Mouse (Mus musculus): Measurements from ENCODE around the gene Gm49630.
A peak's percentile ranks its signal among the peaks of the same experiment; 100 is the strongest.
"Not testable (repeated sequence)": the region's sequence is repeated elsewhere in the genome, so short reads cannot be mapped to it uniquely, and the experiment has no call there.

Gm49630 gene

GRCm38 (mm10) chr17:7371879-7372278 is at the start of gene Gm49630:
Gene Gm49630 (minus strand): TSS chr17:7371979.
- DNase-seq (ENCODE audit: low read depth, low spot score): not testable (repeated sequence)

DNA sequence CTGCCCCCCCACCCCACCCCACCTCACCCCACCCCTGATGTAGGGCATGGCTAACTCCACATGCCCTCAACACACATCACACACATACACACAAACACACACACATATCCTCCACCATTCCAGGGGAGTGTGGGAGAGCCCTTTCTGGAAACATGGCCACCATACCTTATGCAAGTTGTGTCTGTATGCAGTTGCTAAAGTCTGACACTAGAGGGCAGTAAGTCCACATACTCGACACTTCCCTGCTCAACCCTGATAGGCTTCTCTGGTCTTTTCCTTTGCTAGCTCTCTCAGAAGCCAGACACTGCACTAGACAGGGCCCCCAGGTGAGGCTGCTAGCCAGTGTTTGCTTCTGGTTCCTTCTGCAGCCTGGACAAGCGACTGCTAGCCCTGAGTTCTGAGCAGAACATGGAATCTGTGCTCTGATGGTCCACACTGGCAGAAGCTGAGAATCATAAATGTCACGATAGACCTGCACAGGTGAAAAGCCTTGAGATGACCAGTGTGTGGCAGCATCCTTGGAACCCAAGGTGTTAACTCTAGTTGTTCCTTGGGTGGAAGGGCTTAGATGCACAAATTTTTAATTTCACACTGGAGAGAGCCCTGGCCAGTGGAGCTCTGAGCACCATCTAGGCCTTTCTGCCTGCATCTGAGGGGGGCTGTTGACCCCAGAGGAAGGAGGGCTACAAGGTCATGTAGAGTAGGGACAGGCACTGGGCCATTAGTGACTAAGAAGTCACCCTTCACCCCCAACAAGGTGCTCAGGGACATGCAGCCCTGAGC is 48.6 kb upstream of the Gm49630 start:
- not testable (repeated sequence) for DNase-seq (ENCODE audit: low read depth, low spot score)

DNA sequence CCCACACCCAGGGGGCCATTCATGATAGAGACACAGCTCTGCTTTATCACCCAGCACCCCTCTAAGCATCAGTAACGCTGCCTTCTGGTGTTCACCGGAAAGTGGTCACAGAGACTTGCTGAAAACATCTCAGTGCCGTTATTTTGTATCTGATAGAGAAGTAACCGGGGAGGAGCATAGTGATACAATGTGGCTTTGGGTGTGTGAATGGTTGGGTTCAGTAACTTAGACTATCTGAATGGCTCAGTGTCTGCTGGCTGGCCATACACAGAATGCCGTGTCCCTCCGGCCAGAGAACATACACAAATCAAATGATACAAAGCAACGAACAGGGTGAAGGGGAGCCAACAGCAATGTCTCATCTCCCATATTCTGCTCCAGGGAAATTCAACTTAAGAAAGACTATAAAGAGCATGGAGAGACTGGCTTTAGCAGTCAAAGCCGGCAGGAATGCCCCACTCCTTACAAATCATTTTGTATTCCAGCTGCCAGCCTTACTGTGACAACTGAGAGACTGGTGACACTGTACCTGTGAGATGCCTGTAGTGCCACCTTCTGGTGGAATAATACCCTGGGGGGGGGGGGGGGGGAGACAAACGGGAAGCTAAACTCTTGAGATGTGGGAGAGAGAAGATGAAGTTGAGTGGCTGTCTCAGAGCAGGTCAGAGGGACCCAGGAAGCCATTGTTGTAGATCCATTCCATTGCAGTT is 43.0 kb upstream of the Gm49630 start:
- DNase-seq (ENCODE audit: low read depth, low spot score): not testable (repeated sequence)

GRCm38 (mm10) chr17:7413336-7413735 is 41.6 kb upstream of the Gm49630 start:
- DNase-seq (ENCODE audit: low read depth, low spot score): not testable (repeated sequence)

GRCm38 (mm10) chr17:7399770-7400169 is 28.0 kb upstream of the Gm49630 start:
- not testable (repeated sequence) for DNase-seq (ENCODE audit: low read depth, low spot score)

DNA sequence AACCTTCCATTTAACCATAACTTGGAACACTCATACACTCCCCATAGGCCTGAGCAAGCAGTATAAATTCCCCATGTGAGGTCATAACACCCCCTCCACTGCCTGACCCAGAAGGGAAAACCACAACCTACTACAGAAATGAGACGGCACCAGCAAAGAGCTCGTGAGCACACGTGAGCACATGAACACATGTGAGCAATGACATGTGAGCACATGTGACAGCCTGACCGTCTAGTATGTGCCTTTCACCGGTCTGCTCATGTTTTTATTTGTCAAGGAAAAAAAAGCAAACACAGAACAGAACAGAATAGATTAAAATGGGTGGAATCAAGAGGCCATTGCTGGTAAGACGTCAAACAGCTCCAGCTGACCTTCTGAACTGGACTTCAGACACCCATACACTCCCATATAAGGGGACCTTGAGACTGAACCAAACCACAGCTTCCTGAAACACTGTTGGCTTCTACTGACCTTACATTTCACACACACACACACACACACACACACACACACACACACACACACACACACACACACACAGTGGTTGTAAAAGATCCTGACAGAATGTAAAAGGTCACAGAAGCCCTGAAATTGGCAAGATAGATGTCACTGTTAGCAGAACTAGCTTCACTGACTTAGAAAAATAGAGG is 26.5 kb upstream of the Gm49630 start:
- DNase-seq (ENCODE audit: low read depth, low spot score): not testable (repeated sequence)

- DNase-seq (ENCODE audit: low read depth, low spot score): not testable (repeated sequence)
These were observed 25.3 kb upstream of the Gm49630 start for GRCm38 (mm10) chr17:7397079-7397478.

DNA sequence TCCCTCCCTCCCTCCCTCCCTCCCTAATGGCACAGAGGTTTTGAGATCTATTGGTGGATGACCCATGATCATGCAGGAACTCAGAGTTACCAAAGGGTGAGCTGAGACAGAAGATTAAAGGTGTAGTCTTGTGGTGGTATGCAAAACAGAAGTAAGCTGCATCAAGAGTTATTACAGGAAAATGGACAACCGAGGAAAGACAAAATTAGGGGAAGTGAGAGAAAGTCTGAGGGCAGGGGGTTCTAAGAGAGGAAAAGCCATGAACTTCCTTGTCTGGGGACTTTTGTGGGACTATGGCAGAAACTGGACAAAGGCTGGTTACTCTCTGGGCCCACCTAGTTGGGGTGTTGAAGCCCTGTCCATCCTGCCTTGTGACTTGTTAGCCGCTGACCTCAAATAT is 24.5 kb upstream of the Gm49630 start:
- not testable (repeated sequence) for DNase-seq (ENCODE audit: low read depth, low spot score)

DNA sequence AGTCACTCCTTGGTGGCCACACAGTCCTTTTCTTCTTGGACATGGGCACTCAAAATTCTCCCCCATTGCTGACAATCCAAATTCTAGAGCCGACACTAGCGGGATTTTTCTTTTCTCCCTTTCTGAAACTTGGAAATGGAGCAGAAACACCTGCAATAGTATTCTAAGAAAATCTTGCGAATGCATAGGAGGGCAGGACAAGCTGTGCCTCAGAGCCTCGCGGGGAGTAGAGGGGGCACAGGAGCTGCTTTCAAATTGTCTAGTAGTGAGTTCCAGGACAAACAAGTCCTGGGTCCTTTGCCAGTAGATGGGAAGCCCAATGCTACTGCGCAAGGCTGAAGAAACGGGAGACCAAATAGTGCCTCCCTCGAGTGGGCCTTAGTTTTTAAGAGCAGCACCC is 23.9 kb upstream of the Gm49630 start:
- DNase-seq (ENCODE audit: low read depth, low spot score): not testable (repeated sequence)

GRCm38 (mm10) chr17:7395116-7395515 is 23.3 kb upstream of the Gm49630 start:
- DNase-seq (ENCODE audit: low read depth, low spot score): not testable (repeated sequence)

- not testable (repeated sequence) for DNase-seq (ENCODE audit: low read depth, low spot score)
These were observed 18.1 kb upstream of the Gm49630 start for GRCm38 (mm10) chr17:7389898-7390297.

DNA sequence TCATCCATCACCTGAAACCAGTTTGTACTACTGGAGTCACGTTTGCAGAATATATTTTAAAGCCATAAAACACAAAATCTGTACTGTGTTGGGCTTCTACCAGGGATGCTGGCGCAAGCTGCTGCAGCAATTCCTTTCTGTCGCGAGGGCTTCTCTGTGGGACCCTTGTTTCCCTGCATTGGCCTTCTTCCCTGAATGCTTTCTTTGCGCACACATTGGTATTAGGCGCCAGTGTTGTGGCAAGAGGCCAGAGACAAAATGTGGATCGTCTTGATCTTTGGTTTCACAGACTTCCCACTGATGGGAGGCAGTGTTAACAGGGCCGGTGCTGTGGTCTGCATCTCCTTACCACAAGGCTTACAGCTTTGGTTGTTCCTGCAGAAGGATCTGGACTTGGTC is 17.2 kb upstream of the Gm49630 start:
- DNase-seq (ENCODE audit: low read depth, low spot score): not testable (repeated sequence)

DNA sequence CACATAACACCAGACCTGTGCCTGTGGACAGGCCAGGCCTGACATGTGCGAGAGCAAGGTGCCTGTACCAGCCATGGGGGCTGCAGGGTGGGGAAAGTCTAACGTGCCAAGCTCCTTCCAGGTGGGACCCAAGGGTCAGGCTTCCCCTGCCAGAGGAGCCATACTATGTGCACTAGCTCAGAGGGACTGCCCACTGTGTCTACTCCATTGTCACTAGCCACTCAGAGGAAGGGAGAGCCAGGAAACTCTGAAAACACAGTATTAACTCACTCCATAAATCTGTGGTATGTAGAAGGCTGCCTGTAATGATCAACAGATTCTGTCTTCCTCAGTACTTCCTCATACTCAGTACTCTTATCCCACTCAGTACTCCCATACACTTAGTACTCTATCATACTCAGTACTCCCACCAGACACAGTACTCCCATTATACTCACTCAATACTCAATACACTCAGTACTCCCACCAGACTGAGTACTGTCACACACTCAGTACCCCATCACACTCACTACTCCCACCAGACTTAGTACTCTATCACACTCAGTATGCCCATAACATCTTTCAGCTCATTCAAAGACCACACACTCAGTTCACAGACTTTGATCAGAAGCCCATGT is 16.7 kb upstream of the Gm49630 start:
- DNase-seq (ENCODE audit: low read depth, low spot score): not testable (repeated sequence)

- peak; percentile 25 for DNase-seq (ENCODE audit: low read depth, low spot score)
These were observed 14.2 kb upstream of the Gm49630 start for GRCm38 (mm10) chr17:7386016-7386415.

- DNase-seq (ENCODE audit: low read depth, low spot score): not testable (repeated sequence)
These were observed 13.6 kb upstream of the Gm49630 start, which contains the start of gene Unc93a2 for GRCm38 (mm10) chr17:7385364-7385763. Gene Unc93a2 (minus strand): TSS chr17:7385464.

DNA sequence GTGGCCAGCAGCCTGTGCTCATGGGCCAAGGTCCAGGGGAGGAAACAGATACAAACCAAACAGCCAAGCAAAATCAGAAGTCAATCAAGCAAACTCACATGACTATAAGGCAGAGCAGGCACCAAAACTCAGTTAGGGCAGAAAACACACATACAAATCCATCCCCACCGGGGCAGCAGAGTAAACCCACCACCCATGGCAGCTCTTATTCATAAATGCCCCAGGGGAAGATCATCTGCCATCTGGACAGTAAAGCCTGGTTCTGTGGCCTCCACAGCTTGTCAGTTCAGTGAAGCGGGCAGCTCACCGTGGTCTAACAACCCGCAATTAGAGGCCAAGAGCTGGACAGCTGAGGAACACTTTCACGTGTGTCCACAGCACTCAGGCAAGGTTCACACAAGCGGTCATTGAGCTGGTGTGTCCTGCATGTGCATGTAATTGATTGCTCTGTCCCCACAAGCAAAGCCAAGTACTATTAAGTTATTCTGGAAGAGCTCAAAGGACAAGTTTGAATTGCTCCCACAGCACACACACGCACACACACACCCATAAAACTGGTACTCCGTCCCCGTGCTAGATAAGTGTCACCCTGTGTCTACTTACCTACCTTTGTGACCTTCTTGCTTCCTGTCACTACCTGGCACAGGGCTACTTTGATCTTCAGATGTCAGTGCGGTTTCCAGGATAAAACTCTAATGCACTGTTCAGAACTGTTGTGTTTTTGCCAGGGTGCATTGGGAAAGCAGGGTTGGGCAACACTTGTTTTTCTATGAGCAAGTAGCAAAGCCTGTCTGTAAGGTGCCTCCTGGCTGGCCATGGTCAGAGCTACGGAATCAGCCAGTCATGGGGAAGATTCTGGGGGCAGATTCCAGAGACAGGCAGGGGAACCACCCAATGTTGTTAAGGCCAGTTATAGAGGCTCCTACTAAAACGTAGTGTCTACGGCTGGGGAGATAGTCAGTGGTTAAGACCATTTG is 11.7 kb upstream of the Gm49630 start:
- DNase-seq (ENCODE audit: low read depth, low spot score): not testable (repeated sequence)

GRCm38 (mm10) chr17:7382711-7383110 is 10.9 kb upstream of the Gm49630 start:
- DNase-seq (ENCODE audit: low read depth, low spot score): not testable (repeated sequence)

DNA sequence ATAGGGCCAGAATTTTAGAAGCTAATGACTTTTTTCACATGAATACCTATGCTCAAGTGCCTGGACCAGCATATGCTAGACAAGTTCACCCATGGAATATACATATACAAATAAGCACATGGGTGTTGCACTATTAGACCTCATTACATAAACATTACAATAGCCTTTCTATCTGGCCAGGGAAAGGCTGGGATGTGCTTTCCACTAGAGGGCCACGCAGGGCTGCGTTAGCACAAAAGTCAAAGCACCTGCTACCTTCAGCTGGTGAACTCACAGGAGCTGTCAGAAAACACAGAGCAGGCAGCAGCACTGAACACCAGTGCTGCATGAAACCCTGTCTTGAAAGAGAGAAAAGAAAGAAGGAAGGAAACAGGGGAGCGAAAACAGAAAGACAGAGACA is 6.1 kb upstream of the Gm49630 start:
- not testable (repeated sequence) for DNase-seq (ENCODE audit: low read depth, low spot score)

DNA sequence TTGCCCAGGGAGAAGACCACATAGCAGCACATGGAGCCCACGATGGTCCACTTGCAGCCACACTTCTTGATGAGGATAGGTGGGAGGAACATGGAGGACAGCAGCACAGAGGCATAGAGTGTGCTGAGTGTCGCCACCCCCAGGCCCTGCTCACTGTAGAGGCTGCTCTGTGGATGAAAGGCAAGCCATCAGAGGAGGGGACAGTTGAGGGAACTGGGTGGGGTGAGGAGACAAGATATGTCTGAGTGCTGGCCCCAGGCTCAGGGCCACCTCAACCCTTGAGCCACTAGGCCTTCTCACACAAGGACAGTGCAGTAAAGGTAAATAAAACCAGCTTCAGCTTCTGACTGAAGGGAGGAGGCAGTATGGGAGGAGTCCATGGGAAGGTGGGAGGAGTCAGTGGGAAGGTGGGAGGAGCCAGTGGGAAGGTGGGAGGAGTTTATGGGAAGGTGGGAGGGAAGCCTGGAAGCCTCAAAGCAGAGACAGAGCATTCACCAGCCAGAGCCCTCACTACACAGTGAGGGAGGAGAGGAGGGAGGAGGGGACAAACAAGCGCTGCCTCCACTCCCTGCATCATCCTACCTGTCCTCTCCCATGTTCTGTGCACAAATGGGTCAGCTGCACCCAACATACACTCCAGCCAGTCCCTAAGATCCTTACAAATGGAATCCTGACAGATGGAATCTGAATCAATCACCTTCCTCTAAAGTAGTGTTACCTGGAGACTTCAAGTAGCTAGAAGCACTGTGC is 5.3 kb upstream of the Gm49630 start:
- not testable (repeated sequence) for DNase-seq (ENCODE audit: low read depth, low spot score)

- DNase-seq (ENCODE audit: low read depth, low spot score): not testable (repeated sequence)
These were observed 2.4 kb downstream of the Gm49630 start for GRCm38 (mm10) chr17:7369401-7369800.

All from retina, postnatal 7 days (tissue).